Mouse (Mus musculus) spleen, postnatal 14 days (tissue): ENCODE results near the gene Syt3.

ENCODE experiments used
- DNase-seq, 2 experiments: peaks; one replicate each; pipeline ENCODE4 v3.0.0; 2021 to 2022; ENCODE audit warnings: low spot score in 2 of 2

Syt3 gene

DNA sequence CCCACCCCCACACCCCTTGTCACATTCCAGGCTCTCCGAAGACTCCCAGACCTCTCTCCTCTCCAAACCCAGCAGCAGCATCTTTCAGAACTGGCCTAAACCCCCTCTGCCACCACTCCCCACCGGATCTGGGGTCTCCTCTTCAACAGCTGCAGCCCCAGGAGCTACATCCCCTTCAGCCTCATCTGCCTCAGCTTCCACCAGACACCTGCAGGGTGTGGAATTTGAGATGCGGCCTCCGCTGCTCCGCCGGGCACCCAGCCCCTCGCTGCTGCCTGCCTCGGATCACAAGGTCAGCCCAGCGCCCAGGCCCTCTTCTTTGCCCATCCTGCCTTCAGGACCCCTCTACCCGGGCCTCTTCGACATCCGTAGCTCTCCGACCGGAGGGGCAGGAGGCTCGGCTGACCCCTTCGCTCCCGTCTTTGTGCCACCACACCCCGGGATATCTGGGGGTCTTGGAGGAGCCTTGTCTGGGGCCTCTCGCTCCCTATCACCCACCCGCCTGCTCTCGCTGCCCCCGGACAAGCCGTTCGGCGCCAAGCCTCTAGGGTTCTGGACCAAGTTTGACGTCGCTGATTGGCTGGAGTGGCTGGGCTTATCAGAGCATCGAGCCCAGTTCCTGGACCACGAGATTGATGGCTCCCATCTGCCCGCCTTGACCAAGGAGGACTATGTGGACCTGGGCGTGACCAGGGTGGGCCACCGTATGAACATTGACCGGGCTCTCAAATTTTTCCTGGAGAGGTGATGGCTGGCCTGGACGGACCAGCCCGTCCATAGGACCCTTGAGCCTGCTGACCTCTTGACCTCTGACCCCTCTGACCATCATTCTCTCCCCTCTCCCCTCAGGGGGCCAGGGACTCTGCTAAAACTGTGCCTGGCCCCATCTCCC lies 27.1 kb upstream of the Syt3 start:
- DNase-seq, result no peak

GRCm38 (mm10) chr7:44357531-44357930 lies 26.4 kb upstream of the Syt3 start:
- DNase-seq, result no peak

DNA sequence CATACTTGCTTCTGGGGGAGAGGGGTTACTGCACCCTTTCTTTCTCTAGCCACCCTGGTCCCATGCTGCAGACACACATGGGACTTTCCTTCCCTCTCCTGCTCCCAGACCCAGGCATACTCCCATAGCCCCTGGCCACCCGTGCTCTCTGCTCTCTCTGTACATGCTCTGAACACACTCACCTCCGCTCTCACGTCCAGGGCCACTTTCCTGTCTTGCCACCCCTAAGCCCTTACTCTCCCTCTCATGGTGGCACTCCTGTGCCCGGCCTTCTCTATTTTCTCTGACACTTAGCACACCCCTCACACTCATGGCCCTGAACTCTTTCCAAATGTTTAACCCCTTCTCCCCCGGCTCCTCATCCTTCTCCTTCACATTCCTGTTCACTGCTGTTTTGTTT lies 25.9 kb upstream of the Syt3 start:
- DNase-seq, result no peak

GRCm38 (mm10) chr7:44358886-44359654 lies 24.8 kb upstream of the Syt3 start:
- DNase-seq, result no peak

GRCm38 (mm10) chr7:44359908-44360672 lies 23.8 kb upstream of the Syt3 start:
- DNase-seq, result peak; percentile 70 to 83

DNA sequence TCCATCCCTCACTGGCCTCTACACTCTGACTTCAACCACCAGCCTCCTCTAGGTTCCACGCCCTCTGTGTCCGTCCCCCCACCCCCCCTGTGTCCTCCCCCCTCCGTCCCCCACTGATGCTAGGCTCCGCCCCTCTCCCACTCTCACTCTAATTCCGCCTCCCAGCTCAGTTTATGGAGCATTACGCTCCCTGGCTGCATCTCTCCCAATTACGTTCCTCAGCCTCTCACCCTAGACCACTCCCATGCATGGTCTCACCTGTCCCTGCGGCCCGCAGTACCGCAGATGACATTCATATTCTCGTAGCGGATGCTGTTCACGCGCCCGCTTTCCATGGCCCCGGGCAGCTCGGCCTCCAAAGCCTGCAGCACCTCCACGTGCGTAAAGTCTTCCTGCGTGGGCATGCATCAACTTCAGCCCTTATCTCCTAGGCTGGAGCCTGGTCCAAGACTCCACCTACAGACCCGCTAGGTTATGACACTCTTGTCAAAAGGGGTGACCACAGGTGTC lies 23.1 kb upstream of the Syt3 start:
- DNase-seq, result no peak

DNA sequence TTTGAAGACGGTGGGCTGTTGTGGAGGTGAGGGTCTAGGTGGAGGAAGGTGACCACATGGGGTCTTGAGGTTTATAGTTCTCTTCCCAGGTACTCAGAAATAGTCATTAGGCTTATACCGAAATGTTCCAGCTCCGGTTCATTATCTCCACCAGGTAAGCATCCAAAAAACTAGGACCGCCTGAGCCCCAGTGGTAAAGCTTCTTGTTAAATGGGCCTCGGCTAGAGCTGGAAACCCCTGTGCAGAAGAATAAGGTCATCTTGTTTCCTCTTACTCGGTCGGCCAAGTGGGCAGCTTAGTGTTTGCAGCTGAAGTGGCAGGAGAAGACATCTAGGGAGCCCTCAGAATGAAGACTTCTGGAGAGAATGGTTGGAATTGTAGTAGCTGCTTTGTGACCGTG lies 11.2 kb upstream of the Syt3 start:
- no peak for DNase-seq

DNA sequence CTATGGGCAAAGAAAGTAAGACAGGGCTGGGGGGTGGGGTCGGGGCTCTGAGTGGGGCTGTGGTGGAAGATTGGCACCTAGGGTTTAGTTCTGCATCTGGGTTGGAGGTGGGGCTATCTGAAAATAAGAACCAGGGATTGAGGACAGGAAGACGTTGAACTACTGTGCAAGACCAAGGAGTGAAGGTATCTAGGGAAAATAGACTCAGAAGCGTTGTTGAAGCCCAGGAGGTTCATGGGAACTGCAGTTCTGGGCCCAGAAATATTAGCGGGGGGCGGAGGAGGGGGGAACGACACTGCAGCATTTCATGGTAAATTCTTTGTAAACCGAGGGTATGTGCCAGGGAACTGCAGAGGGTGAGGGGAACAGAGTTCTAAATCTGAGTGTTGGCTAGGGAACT lies 10.4 kb upstream of the Syt3 start:
- DNase-seq, result no peak

GRCm38 (mm10) chr7:44373889-44374652 lies 9.8 kb upstream of the Syt3 start:
- peak in 1 of 2 experiments; percentile 55 for DNase-seq

- no peak for DNase-seq
These were observed 9.1 kb upstream of the Syt3 start for GRCm38 (mm10) chr7:44374756-44375155.

DNA sequence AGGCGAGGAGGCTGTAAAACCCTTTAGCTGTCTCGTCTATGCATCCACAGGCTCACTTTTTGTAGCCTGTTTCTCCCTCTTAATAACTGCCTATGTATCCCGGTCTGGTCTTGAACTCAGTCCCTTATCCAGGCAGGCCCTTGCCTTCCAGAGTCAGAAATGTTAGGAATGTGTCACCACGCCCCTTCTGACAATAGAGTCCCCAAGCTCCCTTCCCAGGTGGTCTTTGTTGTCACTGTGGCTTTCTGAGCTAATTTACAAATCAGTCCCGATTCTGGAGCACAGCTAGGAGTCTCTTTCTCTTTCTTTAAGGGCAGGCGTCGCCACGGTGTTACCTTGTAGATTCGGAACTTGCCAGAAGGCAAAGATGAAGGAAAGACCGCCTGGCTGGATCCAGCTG lies 8.7 kb upstream of the Syt3 start:
- DNase-seq, result no peak

DNA sequence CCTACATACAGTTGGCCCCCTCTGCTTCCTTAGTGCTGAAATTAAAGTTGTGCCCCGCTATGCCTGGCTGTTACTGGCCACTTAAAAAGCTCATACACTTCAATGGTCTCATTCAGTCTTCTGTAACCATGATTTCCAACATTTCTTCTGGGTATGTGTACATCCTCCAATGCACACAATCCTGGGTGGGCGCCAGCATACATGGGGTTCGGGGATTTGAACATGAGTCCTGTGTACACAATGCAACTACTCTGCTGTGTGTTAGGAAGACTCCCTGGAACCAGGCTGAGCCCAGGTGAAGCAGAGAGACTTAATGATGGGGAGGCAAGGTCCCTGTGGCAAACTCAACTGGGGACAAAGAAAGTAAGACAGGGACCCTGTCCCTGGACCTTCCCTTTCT lies 8.1 kb upstream of the Syt3 start:
- DNase-seq, result no peak

GRCm38 (mm10) chr7:44378290-44378689 lies 5.6 kb upstream of the Syt3 start:
- no peak for DNase-seq

DNA sequence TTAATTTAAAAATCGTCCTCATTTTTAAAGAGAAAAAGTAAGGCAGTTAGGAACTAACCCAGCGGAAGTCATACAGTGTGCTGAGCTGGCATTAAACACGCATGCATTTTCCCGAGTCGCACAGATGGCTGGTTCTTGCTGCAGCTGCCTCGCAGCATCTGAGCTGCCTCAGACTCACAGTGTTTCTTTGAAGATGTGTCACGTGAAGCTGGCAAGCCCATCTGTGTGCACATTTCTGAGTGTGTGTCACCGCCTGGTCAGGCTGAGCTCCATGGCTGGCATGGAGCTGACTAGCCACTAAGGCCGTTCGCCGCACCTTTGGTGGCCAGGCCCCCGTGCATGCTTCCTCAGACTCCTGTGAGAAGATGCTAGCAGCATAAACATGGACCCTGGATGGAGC lies 1.4 kb upstream of the Syt3 start:
- DNase-seq, result no peak

DNA sequence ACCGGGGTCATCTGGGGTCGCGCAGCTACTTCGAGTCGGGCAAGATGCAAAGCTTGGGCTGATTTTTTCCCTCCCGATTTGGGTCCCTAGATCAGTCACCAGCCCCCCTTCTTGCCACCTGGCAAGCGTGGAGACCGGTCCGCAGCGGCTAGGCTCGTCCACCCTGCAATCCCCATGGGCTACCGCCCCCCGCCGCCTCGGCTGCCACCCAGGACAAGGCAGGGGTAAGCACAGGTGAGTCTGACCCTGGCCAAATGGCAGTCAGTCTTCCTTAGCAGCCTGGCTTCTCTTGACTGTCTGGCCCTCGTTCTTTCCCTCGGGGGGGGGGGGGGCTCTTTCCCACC lies 786 bp downstream of the Syt3 start:
- no peak for DNase-seq

DNA sequence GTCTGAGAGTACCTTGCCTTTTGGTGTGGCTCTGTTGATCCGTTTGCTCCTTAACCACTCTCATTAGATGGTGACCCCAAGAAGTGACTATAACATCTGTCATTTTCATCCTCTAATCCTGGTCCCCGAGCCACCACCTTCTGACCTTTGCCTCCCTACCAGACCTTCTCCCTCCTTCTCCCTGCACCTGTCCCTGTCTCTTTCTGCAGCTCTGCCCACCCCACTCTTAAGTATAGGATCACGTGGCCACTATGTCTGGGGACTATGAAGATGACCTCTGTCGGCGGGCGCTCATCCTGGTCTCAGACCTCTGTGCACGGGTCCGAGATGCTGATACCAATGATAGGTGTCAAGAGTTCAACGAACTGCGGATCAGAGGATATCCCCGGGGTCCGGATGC lies 1.8 kb downstream of the Syt3 start, which contains the start of gene 1700008O03Rik:
TSS of gene 1700008O03Rik (minus strand) at position 101 of the 400 bp plus-strand sequence.
- no peak for DNase-seq

DNA sequence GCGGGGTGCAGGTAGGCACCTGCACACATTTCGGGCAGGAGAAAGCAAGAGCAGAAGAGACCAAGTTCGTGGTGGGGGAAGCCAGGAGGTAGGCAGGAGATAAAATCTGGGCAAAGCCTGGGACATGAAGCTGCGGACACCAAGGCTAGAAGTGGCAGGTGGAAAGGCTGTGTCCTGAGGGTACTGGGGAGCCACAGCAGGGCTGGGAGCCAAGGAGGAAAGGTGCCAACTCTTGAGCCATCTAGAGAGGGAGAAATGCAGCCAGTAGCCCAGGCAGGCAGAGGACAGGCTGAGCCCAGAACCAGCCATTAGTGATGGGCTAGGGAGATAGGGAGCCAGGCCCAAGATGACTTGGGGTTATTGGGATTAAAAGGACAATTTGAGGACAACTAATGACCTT lies 7.9 kb downstream of the Syt3 start:
- DNase-seq, result no peak

- no peak for DNase-seq
These were observed 8.4 kb downstream of the Syt3 start for GRCm38 (mm10) chr7:44392341-44392740.

GRCm38 (mm10) chr7:44393284-44393683 lies 9.4 kb downstream of the Syt3 start:
- DNase-seq, result no peak

- DNase-seq, result peak in 1 of 2 experiments; percentile 52
These were observed 14.7 kb downstream of the Syt3 start for GRCm38 (mm10) chr7:44398570-44398969.

GRCm38 (mm10) chr7:44401673-44402072 lies 17.8 kb downstream of the Syt3 start:
- DNase-seq, result no peak
